Mouse (Mus musculus): ENCODE measurements around the gene Pradc1. TPM values are rescaled to one million over a fixed set of nuclear protein-coding genes. Genes with fewer than 3 reads are reported as not detected.

Pradc1 gene
- polyA plus RNA-seq (2012; rRNA removed) = 15.6 and 17.6 TPM in 2 replicates

DNA sequence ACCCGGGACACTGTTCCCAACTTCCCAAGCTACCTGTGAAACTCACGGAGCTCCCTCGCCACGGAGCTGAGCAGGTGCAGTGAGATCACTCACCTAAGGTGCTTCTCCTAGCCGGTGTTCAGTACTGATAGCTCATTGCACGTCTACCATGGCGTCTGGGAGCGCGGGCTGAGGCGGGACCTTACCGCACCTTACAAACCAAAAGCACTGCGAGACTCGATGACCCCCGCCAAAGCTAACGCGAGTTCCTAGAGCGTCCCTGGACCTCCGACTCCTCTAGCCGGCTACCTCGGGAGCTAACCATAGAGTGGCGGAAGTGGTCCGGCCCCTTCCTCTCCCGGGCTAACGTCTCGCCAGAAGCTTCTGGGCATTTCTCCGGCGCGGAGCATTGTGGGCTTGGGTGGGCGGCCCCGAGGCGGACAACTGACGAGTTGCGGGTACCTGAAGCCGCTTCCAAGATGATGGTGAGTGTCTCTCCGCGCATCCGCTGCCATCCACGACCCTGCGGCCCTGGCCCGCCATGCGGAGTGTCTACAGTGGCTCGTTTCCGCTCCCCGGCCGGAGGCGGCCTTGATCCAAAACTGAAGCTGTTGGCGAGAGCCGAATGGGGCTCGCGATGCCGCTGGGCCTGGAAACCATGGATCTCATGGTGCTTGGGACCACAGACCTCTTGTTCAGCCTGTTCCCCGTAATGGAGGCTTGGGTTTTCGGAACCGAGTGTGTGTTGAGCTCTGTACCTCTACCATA lies at the start of gene Pradc1:
Gene Pradc1, minus strand, starts transcription at position 307 of the 747 bp plus-strand sequence.

GRCm38 (mm10) chr6:85450697-85451663 lies 790 bp downstream of the Pradc1 start, which contains the start of gene Cct7:
Cct7 (plus strand) TSS chr6:85451514.

GRCm38 (mm10) chr6:85431842-85432431 lies 19.8 kb downstream of the Pradc1 start, which contains the start of gene Smyd5:
Smyd5 (plus strand) TSS chr6:85431989.

DNA sequence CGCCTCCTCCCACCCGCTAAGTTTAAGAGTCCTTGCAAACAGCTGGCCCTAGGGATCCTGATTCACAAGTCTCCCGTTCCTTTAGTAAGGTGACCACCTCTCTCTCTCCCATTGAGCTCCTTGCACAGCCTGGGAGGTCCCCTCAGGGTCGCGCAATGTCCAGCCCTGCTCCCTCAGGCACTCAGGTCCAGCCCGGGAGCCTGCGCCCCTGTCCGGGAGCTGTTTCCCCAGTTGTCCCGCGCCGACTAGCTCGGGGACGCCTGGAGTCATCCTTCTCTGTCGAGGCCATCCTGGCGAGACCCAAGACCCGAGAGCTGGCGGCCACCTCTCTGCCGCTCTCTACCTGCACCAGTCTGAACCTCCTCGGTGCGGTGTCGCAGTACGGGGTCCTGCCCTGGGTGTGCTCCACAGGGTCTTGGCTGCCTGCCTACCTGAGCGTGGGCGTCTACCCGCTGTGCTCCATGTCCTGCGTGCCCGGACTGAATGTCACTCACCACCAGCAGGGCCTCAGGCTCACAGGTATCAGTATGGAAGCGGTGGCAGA lies 27.9 kb downstream of the Pradc1 start, which contains the start of gene Noto:
Gene Noto, plus strand, starts transcription at position 51 of the 544 bp plus-strand sequence.

Other genes starting within 250 kb of the Pradc1 start
- 0.75 and 0.89 TPM in 2 replicates for gene Sfxn5, start 118.5 kb downstream of the Pradc1 start, polyA plus RNA-seq (2012; rRNA removed)
- gene Rab11fip5, start 77.3 kb downstream of the Pradc1 start, polyA plus RNA-seq (2012; rRNA removed) = 0.37 and 0.44 TPM in 2 replicates
- gene Noto, start 28.1 kb downstream of the Pradc1 start, polyA plus RNA-seq (2012; rRNA removed) = not detected in 2 replicates
- gene Smyd5, start 20.0 kb downstream of the Pradc1 start, polyA plus RNA-seq (2012; rRNA removed) = 17.0 and 17.9 TPM in 2 replicates
- gene Cct7, start 456 bp downstream of the Pradc1 start, polyA plus RNA-seq (2012; rRNA removed) = 162 and 179 TPM in 2 replicates
- 0.01 TPM in 1 of 2 replicates, not detected in the other for gene Fbxo41, start 51.0 kb upstream of the Pradc1 start, polyA plus RNA-seq (2012; rRNA removed)
- gene Egr4, start 61.6 kb upstream of the Pradc1 start, polyA plus RNA-seq (2012; rRNA removed) = not detected in 2 replicates
- gene Alms1, start 135.6 kb upstream of the Pradc1 start, polyA plus RNA-seq (2012; rRNA removed) = 2.0 and 2.1 TPM in 2 replicates

All from liver, embryonic 14 days (tissue).